Mouse (Mus musculus): ENCODE results near the gene Zfp444. TPM values are rescaled to one million over a fixed set of nuclear protein-coding genes. Genes with fewer than 3 reads are reported as not detected.
A peak's percentile ranks its signal among the peaks of the same experiment; 100 is the strongest.

The Zfp444 gene
- polyA plus RNA-seq, 1 experiment = 33.7 TPM

DNA sequence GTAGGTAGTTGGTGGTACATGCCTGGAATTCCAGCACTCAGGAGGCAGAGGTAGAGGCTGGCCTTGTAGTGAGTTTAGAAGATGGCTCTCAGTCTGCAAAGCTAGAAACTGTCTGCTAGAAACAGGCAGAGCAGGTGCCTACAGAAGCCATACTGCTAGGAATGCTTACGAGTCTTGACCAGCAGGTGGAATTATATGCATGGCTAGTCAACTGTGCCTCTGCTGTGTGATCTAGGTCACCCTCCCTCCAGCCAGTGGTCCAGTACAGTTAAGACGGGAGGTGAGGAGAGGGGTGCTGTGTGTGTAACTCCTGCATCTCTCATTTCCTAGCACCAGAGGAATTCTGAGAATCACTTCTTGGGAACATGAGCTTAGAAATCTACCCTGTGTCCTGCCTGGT lies 14.7 kb downstream of the Zfp444 start:
- TF ChIP-seq POLR2A (IDR thresholded peaks at IDR 0.05; ENCODE audit: insufficient read depth, low read length) (no peak), CTCF (IDR thresholded peaks at IDR 0.05; ENCODE audit: low read depth, low read length) (no peak), EP300 (IDR thresholded peaks at IDR 0.05; ENCODE audit: insufficient read depth, low read depth, low read length) (no peak)
- Histone ChIP-seq H3K9me3 (replicated peaks; ENCODE audit: control insufficient read depth, insufficient read depth, low read length, poor library complexity, severe bottlenecking) (no peaks in the 10 kb centered on the region), H3K36me3 (ENCODE audit: control insufficient read depth, insufficient read depth, low read length, poor library complexity, severe bottlenecking) (peaks cover 4% of the 10 kb centered on the region; the same call in 1 of the 2 replicates), H3K9ac (ENCODE audit: low read depth, poor library complexity, severe bottlenecking) (no peak overlapping the region), H3K4me1 (ENCODE audit: control insufficient read depth, insufficient read depth, low read length) (no peaks in the 10 kb centered on the region), H3K27me3 (ENCODE audit: control insufficient read depth, insufficient read depth, low read length, poor library complexity, severe bottlenecking) (no peaks in the 10 kb centered on the region), H3K4me3 (ENCODE audit: low read depth, low read length) (no peak overlapping the region), H3K27ac (ENCODE audit: insufficient read depth, low read length) (no peak overlapping the region)

DNA sequence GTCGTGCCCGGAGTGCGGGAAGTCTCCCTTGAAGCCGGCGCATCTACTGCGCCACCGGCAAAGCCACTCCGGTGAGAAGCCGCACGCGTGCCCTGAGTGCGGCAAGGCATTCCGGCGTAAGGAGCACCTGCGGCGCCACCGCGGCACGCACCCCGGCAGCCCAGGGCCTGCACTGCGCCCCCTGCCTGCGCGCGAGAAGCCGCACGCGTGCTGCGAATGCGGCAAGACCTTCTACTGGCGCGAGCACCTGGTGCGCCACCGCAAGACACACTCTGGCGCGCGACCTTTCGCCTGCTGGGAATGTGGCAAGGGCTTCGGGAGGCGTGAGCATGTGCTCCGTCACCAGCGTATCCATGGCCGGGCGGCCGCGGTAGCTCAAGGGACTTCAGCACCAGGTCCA lies 17.5 kb downstream of the Zfp444 start:
- Histone ChIP-seq H3K4me3 (ENCODE audit: low read depth, low read length) (peak overlapping the region; percentile 63), H3K4me1 (ENCODE audit: control insufficient read depth, insufficient read depth, low read length) (no peaks in the 10 kb centered on the region), H3K27me3 (ENCODE audit: control insufficient read depth, insufficient read depth, low read length, poor library complexity, severe bottlenecking) (no peaks in the 10 kb centered on the region), H3K27ac (ENCODE audit: insufficient read depth, low read length) (no peak overlapping the region), H3K9ac (ENCODE audit: low read depth, poor library complexity, severe bottlenecking) (peak overlapping the region; percentile 45), H3K9me3 (replicated peaks; ENCODE audit: control insufficient read depth, insufficient read depth, low read length, poor library complexity, severe bottlenecking) (no peaks in the 10 kb centered on the region), H3K36me3 (ENCODE audit: control insufficient read depth, insufficient read depth, low read length, poor library complexity, severe bottlenecking) (0 out of 2 replicates have a peak, but pooled peaks cover 2% of the 10 kb centered on the region)
- peak; percentile 68 for TF ChIP-seq CTCF (IDR thresholded peaks at IDR 0.05; ENCODE audit: low read depth, low read length)
- TF ChIP-seq EP300 (IDR thresholded peaks at IDR 0.05; ENCODE audit: insufficient read depth, low read depth, low read length) = no peak

DNA sequence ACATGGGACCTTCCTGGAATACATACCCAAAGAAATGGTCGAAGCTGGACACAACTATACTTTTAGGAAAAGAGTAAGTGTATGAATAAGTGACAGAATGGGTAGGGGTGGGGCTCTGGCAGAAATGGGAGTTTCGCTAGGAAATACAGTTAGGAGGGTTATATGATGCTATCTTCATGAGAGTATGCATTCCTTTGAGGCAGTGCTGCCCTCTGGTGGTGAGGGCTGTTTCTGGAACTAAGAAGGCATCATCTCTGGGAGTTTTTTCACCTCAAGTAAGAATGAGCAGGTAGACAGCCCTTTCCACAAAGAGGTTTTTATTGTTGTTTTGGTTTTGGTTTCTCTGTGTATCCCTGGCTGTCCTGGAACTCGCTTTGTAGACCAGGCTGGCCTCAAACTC lies 19.4 kb downstream of the Zfp444 start:
- TF ChIP-seq EP300 (IDR thresholded peaks at IDR 0.05; ENCODE audit: insufficient read depth, low read depth, low read length) = no peak
- TF ChIP-seq CTCF (IDR thresholded peaks at IDR 0.05; ENCODE audit: low read depth, low read length) = peak; percentile 26

DNA sequence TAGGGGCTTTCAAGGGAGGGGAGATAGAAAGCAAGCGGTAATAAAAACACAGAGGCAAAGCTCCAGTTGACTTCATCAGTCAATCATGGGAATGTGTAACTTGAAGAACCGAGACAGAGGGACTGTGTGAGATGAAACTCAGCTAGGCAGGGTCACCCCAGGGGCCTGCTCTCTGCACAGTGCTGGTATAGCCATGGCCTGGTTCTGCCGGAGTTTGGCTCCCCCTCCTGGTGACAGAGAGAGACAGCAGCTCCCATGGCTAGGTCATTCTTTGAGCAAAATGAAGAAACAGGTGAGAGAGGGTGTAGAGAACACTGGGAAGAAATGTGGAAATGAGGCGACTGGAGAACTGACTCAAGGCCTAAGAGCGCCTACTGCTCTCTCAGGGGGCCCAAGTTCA lies 22.1 kb downstream of the Zfp444 start:
- Histone ChIP-seq H3K27me3 (ENCODE audit: control insufficient read depth, insufficient read depth, low read length, poor library complexity, severe bottlenecking) (no peaks in the 10 kb centered on the region), H3K4me3 (ENCODE audit: low read depth, low read length) (no peak overlapping the region), H3K4me1 (ENCODE audit: control insufficient read depth, insufficient read depth, low read length) (no peaks in the 10 kb centered on the region), H3K9ac (ENCODE audit: low read depth, poor library complexity, severe bottlenecking) (no peak overlapping the region), H3K36me3 (ENCODE audit: control insufficient read depth, insufficient read depth, low read length, poor library complexity, severe bottlenecking) (no peaks in the 10 kb centered on the region), H3K9me3 (replicated peaks; ENCODE audit: control insufficient read depth, insufficient read depth, low read length, poor library complexity, severe bottlenecking) (no peaks in the 10 kb centered on the region), H3K27ac (ENCODE audit: insufficient read depth, low read length) (no peak overlapping the region)
- TF ChIP-seq CTCF (IDR thresholded peaks at IDR 0.05; ENCODE audit: low read depth, low read length) (peak; percentile 96), EP300 (IDR thresholded peaks at IDR 0.05; ENCODE audit: insufficient read depth, low read depth, low read length) (no peak)

More for the DNA sequence above, 19.4 kb downstream of the Zfp444 start:
- H3K4me3 ChIP-seq (ENCODE audit: low read depth, low read length) = no peak overlapping the region
- H3K27ac ChIP-seq (ENCODE audit: insufficient read depth, low read length) = no peak overlapping the region
- no peaks in the 10 kb centered on the region for H3K27me3 ChIP-seq (ENCODE audit: control insufficient read depth, insufficient read depth, low read length, poor library complexity, severe bottlenecking)
- no peaks in the 10 kb centered on the region for H3K4me1 ChIP-seq (ENCODE audit: control insufficient read depth, insufficient read depth, low read length)
- H3K9me3 ChIP-seq (replicated peaks; ENCODE audit: control insufficient read depth, insufficient read depth, low read length, poor library complexity, severe bottlenecking) = no peaks in the 10 kb centered on the region
- H3K9ac ChIP-seq (ENCODE audit: low read depth, poor library complexity, severe bottlenecking) = no peak overlapping the region
- no peaks in the 10 kb centered on the region for H3K36me3 ChIP-seq (ENCODE audit: control insufficient read depth, insufficient read depth, low read length, poor library complexity, severe bottlenecking)

DNA sequence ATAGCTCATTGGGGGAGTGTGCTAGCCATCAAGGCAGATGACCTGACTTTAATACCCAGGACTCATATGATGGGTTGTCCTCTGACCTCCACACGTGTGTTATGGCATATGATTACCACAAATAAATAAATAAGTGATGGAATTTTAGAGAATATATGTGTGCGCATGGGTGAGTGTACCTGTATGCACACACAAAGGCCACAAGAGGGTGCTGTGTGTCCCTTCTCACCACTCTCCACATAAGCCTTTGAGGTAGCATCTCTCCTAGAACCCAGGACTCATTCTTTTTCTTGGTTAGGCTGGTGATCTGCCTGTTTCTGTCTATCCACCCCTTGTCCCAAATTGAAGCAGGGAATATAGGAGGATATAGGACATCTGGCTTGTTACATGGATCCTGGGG lies 23.8 kb downstream of the Zfp444 start:
- TF ChIP-seq POLR2A (IDR thresholded peaks at IDR 0.05; ENCODE audit: insufficient read depth, low read length) (no peak), CTCF (IDR thresholded peaks at IDR 0.05; ENCODE audit: low read depth, low read length) (peak; percentile 62), EP300 (IDR thresholded peaks at IDR 0.05; ENCODE audit: insufficient read depth, low read depth, low read length) (no peak)
- Histone ChIP-seq H3K27ac (ENCODE audit: insufficient read depth, low read length) (no peak overlapping the region), H3K4me1 (ENCODE audit: control insufficient read depth, insufficient read depth, low read length) (no peaks in the 10 kb centered on the region), H3K36me3 (ENCODE audit: control insufficient read depth, insufficient read depth, low read length, poor library complexity, severe bottlenecking) (no peaks in the 10 kb centered on the region), H3K9ac (ENCODE audit: low read depth, poor library complexity, severe bottlenecking) (no peak overlapping the region), H3K9me3 (replicated peaks; ENCODE audit: control insufficient read depth, insufficient read depth, low read length, poor library complexity, severe bottlenecking) (peaks cover under 1% of the 10 kb centered on the region; the same call in 1 of the 2 replicates), H3K27me3 (ENCODE audit: control insufficient read depth, insufficient read depth, low read length, poor library complexity, severe bottlenecking) (no peaks in the 10 kb centered on the region), H3K4me3 (ENCODE audit: low read depth, low read length) (no peak overlapping the region)

DNA sequence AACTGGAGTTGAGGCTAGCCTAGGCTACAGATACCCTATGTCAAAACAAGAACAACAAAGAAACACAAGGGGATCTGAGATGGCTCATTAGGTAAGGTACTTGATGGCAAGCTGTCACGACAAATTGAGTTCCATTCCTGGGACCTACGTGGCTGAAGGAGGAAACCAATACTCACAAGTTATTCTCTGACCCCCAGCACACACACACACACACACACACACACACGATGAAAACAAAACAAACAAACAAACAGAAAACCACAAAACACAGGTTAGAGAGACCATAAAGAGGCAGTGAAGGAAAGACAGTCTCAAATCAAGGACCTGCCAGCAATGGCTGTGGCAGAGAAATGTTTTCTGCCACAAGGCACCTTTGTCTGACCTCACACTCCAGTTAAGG lies 24.8 kb downstream of the Zfp444 start, which contains the start of gene Galp:
Gene Galp (plus strand): TSS at position 301 of the 400 bp plus-strand sequence.
- Histone ChIP-seq H3K4me1 (ENCODE audit: control insufficient read depth, insufficient read depth, low read length) (no peaks in the 10 kb centered on the region), H3K27me3 (ENCODE audit: control insufficient read depth, insufficient read depth, low read length, poor library complexity, severe bottlenecking) (no peaks in the 10 kb centered on the region), H3K27ac (ENCODE audit: insufficient read depth, low read length) (no peak within 1 kb of the TSS), H3K9ac (ENCODE audit: low read depth, poor library complexity, severe bottlenecking) (no peak within 1 kb of the TSS), H3K36me3 (ENCODE audit: control insufficient read depth, insufficient read depth, low read length, poor library complexity, severe bottlenecking) (no peaks in the 10 kb centered on the region), H3K9me3 (replicated peaks; ENCODE audit: control insufficient read depth, insufficient read depth, low read length, poor library complexity, severe bottlenecking) (peaks cover 5% of the 10 kb centered on the region; the same call in 1 of the 2 replicates), H3K4me3 (ENCODE audit: low read depth, low read length) (no peak within 1 kb of the TSS)
- no peak for TF ChIP-seq CTCF (IDR thresholded peaks at IDR 0.05; ENCODE audit: low read depth, low read length)
- TF ChIP-seq POLR2A (IDR thresholded peaks at IDR 0.05; ENCODE audit: insufficient read depth, low read length) = no peak
- TF ChIP-seq EP300 (IDR thresholded peaks at IDR 0.05; ENCODE audit: insufficient read depth, low read depth, low read length) = no peak

Data from ES-Bruce4 (cell line).